Mouse (Mus musculus) stomach, embryonic 16.5 days (tissue): ENCODE data around the gene Ier5. TPM values are rescaled to one million over a fixed set of nuclear protein-coding genes. Genes with fewer than 3 reads are reported as not detected.

Experiments used
- ATAC-seq: fragments of 200-750 bp; cut with Nextera tagmentation; 2 replicates; pipeline ENCODE4 v1.8.0; 2017; ENCODE audit warnings: moderate number of reproducible peaks, moderate TSS enrichment; ENCODE audit not compliant: insufficient read depth, low FRiP score
- H3K27ac ChIP-seq: fragments of 300-500 bp; sonication (generic); 2 replicates; pipeline ENCODE4 v1.5.1; 2014; ENCODE audit warnings: low read length
- H3K27me3 ChIP-seq: fragments of 300-500 bp; sonication (generic); 2 replicates; pipeline ENCODE4 v1.6.1; 2014; ENCODE audit warnings: low read length, control low read depth, mixed read lengths; ENCODE audit not compliant: control insufficient read depth, insufficient read depth
- H3K36me3 ChIP-seq: fragments of 300-500 bp; sonication (generic); 2 replicates; pipeline ENCODE4 v1.6.1; 2014; ENCODE audit warnings: low read length; ENCODE audit not compliant: control insufficient read depth, insufficient read depth
- H3K4me1 ChIP-seq: fragments of 300-500 bp; sonication (generic); 2 replicates; pipeline ENCODE4 v1.6.1; 2014; ENCODE audit warnings: low read length, control low read depth, mixed read lengths; ENCODE audit not compliant: control insufficient read depth, insufficient read depth
- H3K4me2 ChIP-seq: fragments of 300-500 bp; sonication (generic); 2 replicates; pipeline ENCODE4 v1.6.1; 2014; ENCODE audit warnings: low read depth, low read length, mixed read lengths
- H3K4me3 ChIP-seq: fragments of 300-500 bp; sonication (generic); replicated peaks from 2 replicates; pipeline ENCODE4 v1.5.1; 2014; ENCODE audit warnings: mild to moderate bottlenecking, low read length
- H3K9ac ChIP-seq: fragments of 300-500 bp; sonication (generic); 2 replicates; pipeline ENCODE4 v1.6.1; 2014; ENCODE audit warnings: low read length
- H3K9me3 ChIP-seq: fragments of 300-500 bp; sonication (generic); replicated peaks from 2 replicates; pipeline ENCODE4 v1.6.1; 2016; ENCODE audit warnings: low read length, control low read depth; ENCODE audit not compliant: control insufficient read depth
- WGBS: fragments of 180-500 bp; shearing (Covaris S2); extraction: QIAGEN DNeasy Blood & Tissue Kit; methylation state at CpG from one replicate; pipeline ENCODE4 v1.1.7; 2014; 5-methylcytosine and 5-hydroxymethylcytosine counted together
- polyA plus RNA-seq: library from polyadenylated mRNA; unstranded; fragments of >200 nt; fragmentation: Nextera tagmentation; extraction: Ambion mirVana; gene quantifications from 2 replicates; pipeline ENCODE4 v1.2.1, GENCODE M21; 2015

Gene Ier5
- polyA plus RNA-seq, 1 experiment from 2014 or later, result 2.5 TPM

DNA sequence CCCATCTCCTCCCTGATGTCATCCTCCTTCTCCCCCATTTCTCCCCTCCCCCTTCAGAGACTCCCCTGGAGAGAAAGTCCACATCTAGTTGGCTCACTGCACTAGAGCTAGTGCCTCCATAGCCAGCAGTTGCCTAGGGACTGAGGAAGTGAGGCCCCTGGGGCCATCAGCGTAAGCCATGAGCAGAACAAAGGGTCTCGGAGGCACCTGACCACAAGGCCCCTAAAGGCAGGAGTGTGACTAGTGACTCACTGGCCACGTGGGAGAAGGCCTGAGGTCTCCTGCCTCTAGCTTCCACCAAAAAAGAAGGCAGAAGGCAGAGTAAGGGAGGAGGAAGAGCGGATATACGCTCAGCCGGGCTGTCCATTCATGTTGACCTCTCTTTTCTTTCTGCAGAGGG, 25.5 kb downstream of the Ier5 start:
- no peaks in the 10 kb centered on the region for H3K27me3 ChIP-seq
- whole genome bisulfite sequencing, result 85% methylated on average over 6 of the region's 6 CpGs

GRCm38 (mm10) chr1:155073133-155073532, 26.3 kb downstream of the Ier5 start:
- Histone ChIP-seq H3K27ac (no peak overlapping the region), H3K4me1 (peaks cover 28% of the 10 kb centered on the region), H3K4me2 (no peak overlapping the region), H3K9ac (no peak overlapping the region), H3K27me3 (no peaks in the 10 kb centered on the region), H3K9me3 (no peaks in the 10 kb centered on the region), H3K4me3 (no peak overlapping the region), H3K36me3 (no peaks in the 10 kb centered on the region)
- WGBS, result 43% methylated on average over 7 of the region's 7 CpGs
- ATAC-seq, result no peak

More for the DNA sequence above, 25.5 kb downstream of the Ier5 start:
- H3K4me1 ChIP-seq, result peaks cover 28% of the 10 kb centered on the region
- H3K4me3 ChIP-seq, result no peak overlapping the region
- H3K9ac ChIP-seq, result no peak overlapping the region
- no peaks in the 10 kb centered on the region for H3K36me3 ChIP-seq
- H3K27ac ChIP-seq, result no peak overlapping the region; the same call in 1 of the 2 replicates
- ATAC-seq, result no peak
- no peaks in the 10 kb centered on the region for H3K9me3 ChIP-seq
- no peak overlapping the region for H3K4me2 ChIP-seq

- H3K4me3 ChIP-seq, result no peak overlapping the region
- H3K27ac ChIP-seq, result peak overlapping the region; percentile 46; the same call in 1 of the 2 replicates
- no peak overlapping the region for H3K4me2 ChIP-seq
- 40% methylated on average over 7 of the region's 7 CpGs for WGBS
- ATAC-seq, result peak; percentile 35; the same call in 1 of the 2 replicates
- peaks cover 22% of the 10 kb centered on the region for H3K4me1 ChIP-seq
- H3K27me3 ChIP-seq, result no peaks in the 10 kb centered on the region
- no peaks in the 10 kb centered on the region for H3K36me3 ChIP-seq
- H3K9ac ChIP-seq, result no peak overlapping the region
- no peaks in the 10 kb centered on the region for H3K9me3 ChIP-seq
Measured at GRCm38 (mm10) chr1:155071287-155071876, 28.1 kb downstream of the Ier5 start.

DNA sequence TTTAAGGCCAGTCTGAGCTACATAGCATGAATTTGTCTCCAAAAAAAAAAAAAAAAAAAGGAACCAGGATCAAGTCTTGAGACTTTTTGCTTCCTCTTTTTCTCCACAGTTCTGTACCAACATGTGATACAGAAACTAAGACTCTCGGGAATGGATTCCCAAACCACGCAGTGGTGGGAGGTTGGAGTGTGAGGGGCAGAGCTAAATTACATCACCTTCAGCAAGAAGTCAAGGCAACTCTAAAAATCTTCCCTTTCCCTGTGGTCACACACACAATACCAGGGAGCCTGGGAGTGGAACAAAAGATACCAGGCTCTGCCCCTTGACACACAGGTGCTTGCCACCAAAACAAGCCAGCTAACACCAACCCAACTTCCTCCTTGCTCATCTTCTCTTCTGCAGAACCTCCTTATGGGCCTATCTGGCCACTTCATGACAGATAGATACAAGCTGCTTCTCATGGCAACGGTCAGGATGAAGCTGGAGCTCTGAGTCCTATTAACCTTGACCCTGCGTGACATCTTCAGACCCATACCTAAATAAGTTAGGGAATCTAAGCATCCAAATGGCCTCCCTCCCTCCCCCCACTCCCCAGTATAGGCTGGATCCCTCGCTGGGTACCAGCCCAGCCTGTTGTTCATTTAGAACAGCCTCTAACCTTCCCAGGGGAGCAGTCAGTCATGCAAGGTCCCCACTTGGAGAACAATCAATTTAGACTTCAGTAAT, 28.7 kb downstream of the Ier5 start:
- H3K27me3 ChIP-seq, result no peaks in the 10 kb centered on the region
- no peak overlapping the region for H3K4me3 ChIP-seq
- peak overlapping the region; percentile 82; the same call in 1 of the 2 replicates for H3K27ac ChIP-seq
- no peak overlapping the region for H3K4me2 ChIP-seq
- no peak for ATAC-seq
- no peak overlapping the region for H3K9ac ChIP-seq
- H3K4me1 ChIP-seq, result peaks cover 22% of the 10 kb centered on the region
- 69% methylated on average over 5 of the region's 5 CpGs for WGBS
- H3K36me3 ChIP-seq, result no peaks in the 10 kb centered on the region
- H3K9me3 ChIP-seq, result no peaks in the 10 kb centered on the region

DNA sequence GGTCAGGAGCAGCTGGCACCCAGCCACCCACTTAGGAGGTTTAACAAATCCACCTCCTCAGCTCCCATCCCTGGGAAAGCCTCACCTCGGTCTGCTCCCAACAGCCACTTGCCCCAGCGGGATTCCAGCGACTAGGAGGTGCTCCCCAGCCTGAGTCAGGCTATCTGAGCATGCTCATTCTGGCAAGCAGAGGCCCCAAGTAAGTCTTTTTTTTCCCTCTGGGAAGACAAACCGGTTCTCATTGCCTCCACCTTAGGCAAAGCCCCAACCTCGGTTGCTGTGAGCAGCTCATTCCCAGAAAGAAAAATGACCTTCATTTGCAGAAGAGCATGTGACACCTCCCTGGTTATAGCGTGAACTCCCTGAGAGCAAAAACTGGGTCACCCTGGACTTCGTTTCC, 29.7 kb downstream of the Ier5 start:
- Histone ChIP-seq H3K9ac (no peak overlapping the region), H3K4me2 (no peak overlapping the region), H3K4me1 (peaks cover 17% of the 10 kb centered on the region), H3K4me3 (no peak overlapping the region), H3K27ac (peak overlapping the region; percentile 82), H3K27me3 (no peaks in the 10 kb centered on the region), H3K9me3 (no peaks in the 10 kb centered on the region), H3K36me3 (no peaks in the 10 kb centered on the region)
- peak; percentile 80 for ATAC-seq
- 37% methylated on average over 7 of the region's 7 CpGs for WGBS

DNA sequence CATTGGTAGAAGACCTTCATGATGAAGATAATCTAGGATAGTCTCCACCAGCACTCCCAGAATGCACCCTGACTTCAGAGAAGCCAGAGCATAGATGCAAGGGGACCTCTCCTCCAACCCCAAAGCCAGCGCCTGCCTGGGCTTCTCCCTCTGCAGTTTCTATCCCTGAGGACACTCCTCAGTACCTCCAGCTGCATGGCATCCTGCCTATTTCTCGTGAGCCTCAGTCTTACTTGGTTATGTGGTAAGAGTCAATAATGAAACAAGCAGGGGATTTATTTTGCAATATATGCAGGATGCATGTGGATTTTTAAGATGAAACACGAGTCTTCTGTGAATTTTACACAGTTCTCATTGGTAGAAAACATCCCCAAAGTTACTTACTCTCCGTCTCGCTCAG, 33.2 kb downstream of the Ier5 start:
- Histone ChIP-seq H3K36me3 (no peaks in the 10 kb centered on the region), H3K9me3 (no peaks in the 10 kb centered on the region), H3K27me3 (no peaks in the 10 kb centered on the region), H3K27ac (no peak overlapping the region), H3K4me3 (no peak overlapping the region), H3K4me1 (no peaks in the 10 kb centered on the region), H3K4me2 (no peak overlapping the region), H3K9ac (no peak overlapping the region)
- 83% methylated on average over 5 of the region's 5 CpGs for WGBS
- no peak for ATAC-seq

GRCm38 (mm10) chr1:155065068-155065701, 34.3 kb downstream of the Ier5 start:
- no peaks in the 10 kb centered on the region for H3K36me3 ChIP-seq
- 63% methylated on average over 11 of the region's 11 CpGs for WGBS
- no peak overlapping the region for H3K4me3 ChIP-seq
- ATAC-seq, result no peak
- no peak overlapping the region for H3K9ac ChIP-seq
- H3K27ac ChIP-seq, result no peak overlapping the region
- H3K4me1 ChIP-seq, result no peaks in the 10 kb centered on the region
- H3K27me3 ChIP-seq, result no peaks in the 10 kb centered on the region
- no peak overlapping the region for H3K4me2 ChIP-seq
- no peaks in the 10 kb centered on the region for H3K9me3 ChIP-seq

- 61% methylated on average over 4 of the region's 4 CpGs for WGBS
- Histone ChIP-seq H3K9me3 (no peaks in the 10 kb centered on the region), H3K9ac (no peak overlapping the region), H3K4me3 (no peak overlapping the region), H3K4me1 (peaks cover 3% of the 10 kb centered on the region; the same call in 1 of the 2 replicates), H3K27ac (no peak overlapping the region), H3K4me2 (no peak overlapping the region), H3K36me3 (no peaks in the 10 kb centered on the region), H3K27me3 (no peaks in the 10 kb centered on the region)
- ATAC-seq, result no peak
Measured at GRCm38 (mm10) chr1:155064649-155065048, 34.8 kb downstream of the Ier5 start.

DNA sequence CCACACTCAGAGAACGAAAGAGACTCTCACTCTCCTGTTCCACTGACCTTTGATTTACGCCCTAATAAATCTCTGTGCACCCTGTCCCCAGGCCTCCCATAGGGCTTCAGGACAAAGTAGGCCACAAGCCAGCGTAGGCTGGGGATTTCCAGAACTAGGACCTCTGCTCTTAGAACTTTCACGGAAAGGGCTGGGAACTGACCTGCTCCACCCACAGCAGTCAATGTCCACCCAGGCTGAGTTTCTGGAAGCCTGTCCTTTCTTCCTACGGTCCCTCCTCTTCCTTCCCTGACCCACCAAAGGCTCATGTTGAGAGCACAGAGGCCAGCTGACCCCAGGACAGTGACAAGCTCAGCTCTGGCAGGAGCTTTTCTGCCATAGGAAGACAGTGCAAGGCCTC, 35.3 kb downstream of the Ier5 start:
- Histone ChIP-seq H3K4me2 (no peak overlapping the region), H3K27ac (no peak overlapping the region), H3K4me3 (no peak overlapping the region), H3K4me1 (peaks cover 8% of the 10 kb centered on the region), H3K9ac (no peak overlapping the region), H3K9me3 (no peaks in the 10 kb centered on the region), H3K27me3 (no peaks in the 10 kb centered on the region), H3K36me3 (no peaks in the 10 kb centered on the region)
- WGBS, result 86% methylated on average over 5 of the region's 5 CpGs
- ATAC-seq, result no peak
